Mouse (Mus musculus): ENCODE measurements around the gene Nt5c3b. TPM values are rescaled to one million over a fixed set of nuclear protein-coding genes. Genes with fewer than 3 reads are reported as not detected.

The Nt5c3b gene
- 122 and 125 TPM in 2 replicates for polyA plus RNA-seq (2016; fragmentation: Nextera tagmentation; extraction: Ambion mirVana)

DNA sequence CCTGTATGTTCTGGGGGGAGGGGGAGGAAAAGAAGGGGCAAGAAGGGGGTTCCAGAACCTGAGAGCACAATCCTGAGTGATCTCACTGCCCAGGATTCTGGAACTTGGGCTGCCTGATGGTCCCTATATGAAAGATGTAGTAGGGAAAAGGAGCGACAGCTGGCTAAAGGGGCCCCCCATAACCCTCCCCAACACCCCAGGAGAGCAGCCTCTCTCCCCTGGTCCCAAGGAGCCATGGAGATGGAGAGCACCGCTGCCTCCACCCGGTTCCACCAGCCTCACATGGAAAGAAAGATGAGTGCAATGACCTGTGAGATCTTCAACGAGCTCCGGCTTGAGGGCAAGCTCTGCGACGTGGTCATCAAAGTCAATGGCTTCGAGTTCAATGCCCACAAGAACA lies at the start of gene Nt5c3b, which contains the start of gene Klhl10:
TSS of gene Nt5c3b (minus strand) at position 12 of the 400 bp plus-strand sequence.
TSS of gene Klhl10 (plus strand) at position 121 of the 400 bp plus-strand sequence.
- Histone ChIP-seq H3K9me3 (no peaks in the 10 kb centered on the region), H3K4me3 (peak within 1 kb of the TSS; percentile 70), H3K4me1 (peaks cover 24% of the 10 kb centered on the region), H3K36me3 (replicated peaks) (peaks cover 25% of the 10 kb centered on the region), H3K27me3 (ENCODE audit: poor library complexity, severe bottlenecking) (no peaks in the 10 kb centered on the region), H3K27ac (peak within 1 kb of the TSS; percentile 90)
- 91% methylated on average over 8 of the region's 8 CpGs for WGBS
- no peak for DNase-seq (ENCODE audit: extremely low spot score, low spot score)

DNA sequence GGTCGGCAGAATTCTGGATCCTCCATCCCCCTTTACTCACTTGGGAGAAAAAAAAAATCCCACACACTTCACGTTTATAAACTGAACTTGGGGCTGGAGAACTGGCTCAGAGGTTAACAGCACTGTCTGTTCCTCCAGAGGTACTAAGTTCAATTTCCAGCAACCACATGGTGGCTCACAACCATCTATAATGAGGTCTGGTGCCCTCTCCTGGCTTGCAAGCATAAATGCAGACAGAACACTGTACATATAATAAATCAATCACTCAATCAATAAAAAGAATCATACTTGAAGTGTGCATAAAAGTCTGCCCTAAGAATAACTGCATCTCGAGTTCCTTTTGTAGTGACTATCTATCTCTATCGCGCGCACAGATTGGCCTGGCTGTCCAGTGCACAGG lies 49.3 kb upstream of the Nt5c3b start:
- Histone ChIP-seq H3K4me1 (no peaks in the 10 kb centered on the region), H3K27me3 (ENCODE audit: poor library complexity, severe bottlenecking) (no peaks in the 10 kb centered on the region), H3K27ac (no peak overlapping the region), H3K36me3 (replicated peaks) (peaks cover 100% of the 10 kb centered on the region), H3K4me3 (no peak overlapping the region), H3K9me3 (no peaks in the 10 kb centered on the region)
- no peak for DNase-seq (ENCODE audit: extremely low spot score, low spot score)
- 92% methylated on average over 6 of the region's 6 CpGs for WGBS

DNA sequence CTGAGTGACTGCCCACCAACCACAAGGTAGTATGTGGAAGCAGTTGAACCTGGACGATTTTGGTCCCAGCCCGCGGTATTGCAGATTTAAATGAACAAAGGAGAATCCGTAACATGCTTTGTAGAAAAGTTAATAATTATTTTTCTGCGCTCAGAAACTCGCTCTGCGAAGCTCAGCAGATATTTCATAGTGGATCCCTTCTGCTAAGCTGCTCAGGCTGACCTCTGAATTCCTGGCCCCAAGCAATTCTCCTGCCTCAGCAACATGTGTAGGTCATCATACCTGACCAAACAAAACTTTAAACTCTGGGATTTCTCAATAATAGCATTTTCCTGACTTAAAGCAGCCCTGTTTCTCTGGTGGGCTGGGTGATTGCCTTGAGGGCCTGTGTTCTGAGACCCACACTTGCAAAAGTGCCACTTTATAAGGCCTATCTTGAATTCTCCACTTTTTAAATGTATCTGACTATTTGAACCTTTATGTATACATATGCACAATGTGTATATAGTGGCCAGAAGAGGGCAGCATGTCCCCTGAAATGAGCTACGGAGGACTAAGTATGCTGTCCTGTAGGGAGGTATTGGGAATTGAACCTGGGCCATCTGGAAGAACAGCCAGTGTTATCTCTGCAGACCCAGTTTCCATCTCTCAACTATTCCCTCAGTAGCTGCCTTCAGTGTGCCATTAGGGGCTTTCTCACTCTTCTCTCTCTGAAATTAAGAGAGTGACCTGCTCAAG lies 44.4 kb upstream of the Nt5c3b start:
- no peaks in the 10 kb centered on the region for H3K9me3 ChIP-seq
- H3K4me3 ChIP-seq, result no peak overlapping the region
- no peaks in the 10 kb centered on the region for H3K4me1 ChIP-seq
- H3K27ac ChIP-seq, result no peak overlapping the region
- no peak for DNase-seq (ENCODE audit: extremely low spot score, low spot score)
- H3K27me3 ChIP-seq (ENCODE audit: poor library complexity, severe bottlenecking), result no peaks in the 10 kb centered on the region
- whole genome bisulfite sequencing, result 91% methylated on average over 8 of the region's 8 CpGs
- peaks cover 100% of the 10 kb centered on the region for H3K36me3 ChIP-seq (replicated peaks)

DNA sequence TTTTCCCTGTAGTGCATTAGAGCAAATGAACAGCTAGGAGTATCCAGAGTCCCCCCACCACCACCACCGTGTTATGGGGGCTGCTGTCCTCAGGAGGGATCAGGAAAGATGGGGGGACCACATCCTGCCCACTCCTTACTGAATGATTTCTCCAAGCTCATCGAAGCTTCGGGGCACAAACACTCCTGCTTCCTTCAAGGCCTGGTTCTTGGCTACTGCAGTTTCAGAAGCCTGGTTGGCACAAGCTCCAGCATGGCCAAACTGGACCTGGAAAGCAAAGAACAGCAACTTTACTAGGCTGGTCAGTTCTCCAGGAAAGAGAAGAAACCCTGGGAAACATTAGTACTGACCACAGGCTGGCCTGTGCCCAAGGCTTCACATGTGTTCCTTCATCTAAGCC lies 42.9 kb upstream of the Nt5c3b start:
- Histone ChIP-seq H3K27me3 (ENCODE audit: poor library complexity, severe bottlenecking) (no peaks in the 10 kb centered on the region), H3K27ac (no peak overlapping the region), H3K4me1 (no peaks in the 10 kb centered on the region), H3K4me3 (no peak overlapping the region), H3K36me3 (replicated peaks) (peaks cover 100% of the 10 kb centered on the region), H3K9me3 (no peaks in the 10 kb centered on the region)
- peak; percentile 7 for DNase-seq (ENCODE audit: extremely low spot score, low spot score)
- 98% methylated on average over 3 of the region's 3 CpGs for WGBS

DNA sequence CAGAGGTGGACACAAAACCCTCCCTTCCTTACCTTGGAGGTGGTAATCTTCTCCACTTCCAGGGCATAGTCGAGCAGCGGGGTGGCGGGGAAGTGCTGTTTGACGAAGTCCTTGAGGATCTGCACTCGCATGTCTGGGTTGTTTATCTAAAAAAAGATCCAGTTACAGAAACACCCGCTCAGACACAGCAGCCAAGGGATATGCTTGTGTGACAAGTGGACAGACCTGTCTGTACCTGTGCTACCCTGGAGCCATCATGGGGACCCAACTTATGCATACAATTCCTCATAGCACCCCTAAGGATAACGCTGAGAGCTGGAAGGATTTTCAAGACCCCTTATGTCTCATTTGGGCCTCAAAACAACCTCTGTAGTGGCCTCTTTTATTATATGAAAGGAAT lies 37.5 kb upstream of the Nt5c3b start:
- DNase-seq (ENCODE audit: extremely low spot score, low spot score), result no peak
- Histone ChIP-seq H3K4me1 (no peaks in the 10 kb centered on the region), H3K27me3 (ENCODE audit: poor library complexity, severe bottlenecking) (no peaks in the 10 kb centered on the region), H3K9me3 (no peaks in the 10 kb centered on the region), H3K4me3 (no peak overlapping the region), H3K27ac (no peak overlapping the region), H3K36me3 (replicated peaks) (peaks cover 87% of the 10 kb centered on the region)
- WGBS, result 89% methylated on average over 7 of the region's 7 CpGs

DNA sequence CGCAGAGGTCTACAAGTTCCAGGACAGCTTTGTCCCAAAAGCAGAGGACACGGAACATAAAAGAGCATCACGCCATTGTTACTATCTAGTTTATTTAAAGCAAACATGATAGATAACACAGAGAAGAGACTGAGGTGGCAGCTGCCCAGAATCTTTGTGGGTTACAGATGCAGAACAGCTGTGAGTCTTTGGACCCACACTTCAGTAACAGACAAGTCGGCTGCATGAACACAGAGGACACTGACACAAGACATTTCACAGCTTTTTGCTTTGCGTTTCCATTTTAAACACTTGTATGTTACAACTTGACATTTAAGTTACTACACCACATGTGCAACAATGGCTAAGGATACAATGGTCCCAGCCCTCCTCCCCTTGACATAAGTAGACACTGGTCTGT lies 34.7 kb upstream of the Nt5c3b start:
- no peak for DNase-seq (ENCODE audit: extremely low spot score, low spot score)
- Histone ChIP-seq H3K4me3 (no peak overlapping the region), H3K27me3 (ENCODE audit: poor library complexity, severe bottlenecking) (no peaks in the 10 kb centered on the region), H3K27ac (no peak overlapping the region), H3K4me1 (peaks cover 7% of the 10 kb centered on the region), H3K9me3 (no peaks in the 10 kb centered on the region), H3K36me3 (replicated peaks) (peaks cover 59% of the 10 kb centered on the region)
- WGBS, result 96% methylated on average over 5 of the region's 5 CpGs

DNA sequence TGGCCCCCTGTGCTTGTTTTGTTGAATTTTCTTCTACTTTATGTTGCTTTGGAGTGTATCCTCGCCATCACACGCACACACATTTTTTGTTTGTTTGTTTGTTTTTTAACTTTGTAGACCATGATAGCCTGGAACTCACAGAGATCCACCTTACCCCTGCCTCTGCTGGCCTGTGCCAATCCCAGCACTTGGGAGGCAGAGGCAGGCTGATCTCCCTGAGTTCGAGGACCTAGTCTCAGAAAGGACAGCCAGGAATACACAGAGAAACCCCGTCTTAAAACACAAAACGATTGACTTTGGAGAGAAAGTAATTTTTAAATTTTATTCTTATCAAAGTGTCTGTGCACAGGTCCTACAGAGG lies 31.3 kb upstream of the Nt5c3b start:
- H3K4me3 ChIP-seq, result peak overlapping the region; percentile 99
- H3K27me3 ChIP-seq (ENCODE audit: poor library complexity, severe bottlenecking), result no peaks in the 10 kb centered on the region
- peaks cover 23% of the 10 kb centered on the region for H3K4me1 ChIP-seq
- 30% methylated on average over 5 of the region's 5 CpGs for WGBS
- peaks cover 47% of the 10 kb centered on the region for H3K36me3 ChIP-seq (replicated peaks)
- no peak for DNase-seq (ENCODE audit: extremely low spot score, low spot score)
- H3K27ac ChIP-seq, result peak overlapping the region; percentile 94
- no peaks in the 10 kb centered on the region for H3K9me3 ChIP-seq

DNA sequence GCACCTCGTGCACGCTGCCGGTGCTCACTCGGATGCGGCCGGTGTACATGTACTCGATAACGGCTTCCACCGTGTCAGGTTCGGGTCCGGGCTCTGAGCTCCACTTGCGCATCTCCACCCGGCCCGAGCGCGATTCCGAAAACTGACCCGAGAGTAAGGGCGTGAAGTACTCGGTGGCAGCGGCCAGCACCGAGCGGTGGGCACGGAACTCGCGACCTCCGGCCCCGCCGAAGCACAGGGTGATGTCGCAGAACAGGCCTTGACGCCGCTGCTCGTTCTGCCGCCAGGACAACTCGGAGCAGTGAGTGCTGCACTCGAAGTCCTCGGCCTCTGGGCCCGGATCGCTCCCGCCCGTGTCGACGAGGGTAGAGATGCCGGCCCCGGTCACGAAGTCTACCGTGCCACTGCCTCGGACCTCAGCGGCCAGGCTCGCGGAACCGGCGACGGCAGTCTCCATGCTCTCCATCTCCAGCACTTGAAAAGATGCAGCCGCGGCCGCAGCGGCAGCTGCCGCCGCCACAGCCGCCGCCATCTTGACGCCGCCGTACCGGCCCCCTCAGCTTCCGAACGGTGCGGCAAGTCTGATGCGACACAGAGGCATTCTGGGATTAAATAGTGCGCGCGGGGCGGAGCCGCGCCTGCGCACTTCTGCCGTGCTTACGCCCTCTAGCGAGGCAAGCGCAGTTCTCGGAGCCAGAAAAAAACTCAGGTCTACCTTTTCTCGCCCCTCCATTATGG lies 30.8 kb upstream of the Nt5c3b start, which contains the start of gene Klhl11:
TSS of gene Klhl11 (minus strand) at position 545 of the 738 bp plus-strand sequence.
- WGBS, result under 1% methylated on average over 83 of the region's 83 CpGs
- no peaks in the 10 kb centered on the region for H3K9me3 ChIP-seq

DNA sequence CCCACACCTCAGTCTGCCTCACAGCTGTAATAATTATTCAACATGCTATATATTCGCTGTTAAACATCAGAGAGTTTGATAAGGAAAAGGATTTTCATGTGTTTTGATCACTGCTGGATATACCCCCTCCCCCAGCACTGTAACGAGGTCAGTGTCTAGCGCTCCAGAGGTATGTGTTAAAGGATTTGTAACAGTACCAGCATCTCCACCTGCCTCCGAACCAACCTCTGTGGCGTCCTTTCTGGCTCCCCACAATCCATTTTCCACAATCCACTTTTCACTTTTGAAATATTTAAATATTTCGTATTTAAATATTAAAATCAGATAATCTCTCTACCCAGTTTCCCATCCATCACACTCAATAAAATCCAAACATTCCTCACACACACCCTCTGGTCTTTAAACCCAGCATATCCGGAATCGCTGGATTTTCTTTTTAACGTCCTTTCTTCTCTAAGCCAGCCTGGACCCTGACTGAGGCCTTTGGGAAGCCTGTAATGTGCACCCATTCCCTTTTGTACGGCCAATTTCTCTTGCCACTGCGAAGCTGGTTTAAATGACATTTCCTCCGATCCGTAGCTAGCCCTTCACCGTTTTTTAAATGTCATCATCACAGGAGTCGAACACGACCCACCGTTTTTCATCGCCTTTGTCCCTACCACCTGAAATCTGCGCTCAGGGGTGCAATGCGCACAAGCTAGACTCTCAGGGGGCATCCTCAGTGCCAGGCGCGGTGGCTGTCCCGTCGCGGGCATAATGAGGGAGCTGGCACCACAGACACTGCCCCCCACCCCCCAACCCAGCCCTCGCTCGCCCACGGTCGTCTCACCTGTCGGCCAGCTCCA lies 30.0 kb upstream of the Nt5c3b start:
- peak overlapping the region; percentile 99 for H3K4me3 ChIP-seq
- peaks cover 46% of the 10 kb centered on the region for H3K36me3 ChIP-seq (replicated peaks)
- no peaks in the 10 kb centered on the region for H3K27me3 ChIP-seq (ENCODE audit: poor library complexity, severe bottlenecking)
- H3K27ac ChIP-seq, result peak overlapping the region; percentile 94
- WGBS, result 6% methylated on average over 30 of the region's 30 CpGs
- H3K4me1 ChIP-seq, result peaks cover 23% of the 10 kb centered on the region
- H3K9me3 ChIP-seq, result no peaks in the 10 kb centered on the region
- no peak for DNase-seq (ENCODE audit: extremely low spot score, low spot score)

More for the DNA sequence above, 30.8 kb upstream of the Nt5c3b start, which contains the start of gene Klhl11:
- peak within 1 kb of the TSS; percentile 99 for H3K4me3 ChIP-seq
- H3K36me3 ChIP-seq (replicated peaks), result peaks cover 47% of the 10 kb centered on the region
- DNase-seq (ENCODE audit: extremely low spot score, low spot score), result peak; percentile 93
- no peaks in the 10 kb centered on the region for H3K27me3 ChIP-seq (ENCODE audit: poor library complexity, severe bottlenecking)
- peak within 1 kb of the TSS; percentile 94 for H3K27ac ChIP-seq
- H3K4me1 ChIP-seq, result peaks cover 23% of the 10 kb centered on the region

DNA sequence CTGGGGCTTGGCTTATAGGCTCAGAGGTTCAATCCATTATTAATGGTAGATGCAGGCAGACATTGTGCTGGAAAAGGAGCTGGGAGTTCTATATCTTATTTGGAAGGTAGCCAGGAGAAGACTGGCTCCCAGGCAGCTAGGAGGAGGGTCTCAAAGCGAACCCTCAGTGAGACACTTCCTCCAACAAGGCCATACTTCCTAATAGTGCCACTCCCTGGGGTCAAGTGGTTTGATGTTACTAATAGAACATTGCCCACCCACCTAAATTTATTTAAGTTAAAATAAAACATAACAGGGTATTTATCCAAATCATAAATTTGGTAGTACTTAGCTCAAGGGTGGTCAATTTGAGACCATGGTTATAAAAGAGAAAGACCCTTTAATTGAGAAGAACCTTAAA lies 24.2 kb upstream of the Nt5c3b start:
- H3K4me3 ChIP-seq, result no peak overlapping the region
- 86% methylated on average over 1 of the region's 1 CpGs for WGBS
- peaks cover 81% of the 10 kb centered on the region for H3K36me3 ChIP-seq (replicated peaks)
- H3K4me1 ChIP-seq, result peaks cover 12% of the 10 kb centered on the region
- no peak overlapping the region for H3K27ac ChIP-seq
- H3K9me3 ChIP-seq, result no peaks in the 10 kb centered on the region
- DNase-seq (ENCODE audit: extremely low spot score, low spot score), result no peak
- no peaks in the 10 kb centered on the region for H3K27me3 ChIP-seq (ENCODE audit: poor library complexity, severe bottlenecking)

DNA sequence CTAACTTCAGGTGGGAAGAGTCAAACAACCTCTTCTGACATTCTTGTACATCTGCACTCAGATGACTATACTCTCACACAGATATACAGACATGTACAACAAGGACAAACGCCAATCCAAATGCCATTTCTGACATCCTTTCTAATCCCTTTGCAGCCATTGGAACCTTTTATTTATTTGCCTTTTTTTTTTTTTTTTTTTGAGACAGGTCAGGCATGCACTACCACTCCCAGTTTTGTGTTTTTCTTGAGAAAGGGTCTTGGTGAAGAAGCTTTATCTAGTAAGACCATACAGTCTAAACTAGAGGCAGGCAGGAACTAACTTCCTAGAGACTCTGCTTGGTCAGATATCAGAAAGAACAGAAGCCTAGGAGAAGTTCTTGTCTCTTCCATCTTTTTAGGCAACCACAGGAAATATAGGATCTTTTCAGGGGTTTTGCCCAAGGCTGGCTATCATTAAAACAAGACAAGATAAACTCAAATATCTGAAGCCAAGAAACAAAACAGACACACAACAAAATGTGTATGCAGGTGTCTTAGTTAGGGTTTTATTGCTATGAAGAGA lies 23.7 kb upstream of the Nt5c3b start:
- H3K36me3 ChIP-seq (replicated peaks), result peaks cover 85% of the 10 kb centered on the region
- peaks cover 6% of the 10 kb centered on the region for H3K4me1 ChIP-seq
- no peak for DNase-seq (ENCODE audit: extremely low spot score, low spot score)
- no peak overlapping the region for H3K4me3 ChIP-seq
- no peaks in the 10 kb centered on the region for H3K9me3 ChIP-seq
- WGBS, result 91% methylated on average over 1 of the region's 1 CpGs
- no peak overlapping the region for H3K27ac ChIP-seq
- no peaks in the 10 kb centered on the region for H3K27me3 ChIP-seq (ENCODE audit: poor library complexity, severe bottlenecking)

DNA sequence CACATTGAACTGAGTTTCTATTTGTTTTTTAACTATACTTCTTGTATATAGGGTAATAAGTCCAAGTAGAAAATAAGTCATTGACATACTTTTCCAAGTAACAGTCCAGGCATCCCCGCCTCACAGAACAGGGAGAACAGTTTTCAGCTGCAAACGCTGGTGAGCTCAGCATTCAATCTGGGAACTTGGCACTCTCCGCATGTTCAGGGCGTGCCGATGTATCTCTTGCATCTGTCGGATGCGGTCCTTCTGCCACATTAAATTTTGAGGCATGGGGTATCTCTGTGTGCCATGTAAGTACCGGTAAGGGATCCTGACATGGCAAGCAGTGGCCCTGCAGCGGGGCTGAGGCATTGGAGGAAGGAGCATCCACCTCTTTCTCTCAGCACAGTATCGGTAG lies 21.1 kb upstream of the Nt5c3b start:
- Histone ChIP-seq H3K4me1 (no peaks in the 10 kb centered on the region), H3K27me3 (ENCODE audit: poor library complexity, severe bottlenecking) (no peaks in the 10 kb centered on the region), H3K27ac (no peak overlapping the region), H3K4me3 (no peak overlapping the region), H3K36me3 (replicated peaks) (peaks cover 80% of the 10 kb centered on the region), H3K9me3 (no peaks in the 10 kb centered on the region)
- no peak for DNase-seq (ENCODE audit: extremely low spot score, low spot score)
- 95% methylated on average over 10 of the region's 10 CpGs for WGBS

Measured in forebrain, embryonic 10.5 days (tissue).